Mouse (Mus musculus) ES-Bruce4 (cell line): ENCODE results near the gene Lgmn.

Experiments
- CTCF ChIP-seq: IDR thresholded peaks from one replicate; pipeline ENCODE4 v1.8.1; 2011; ENCODE audit warnings: low read depth, low read length
- EP300 ChIP-seq: IDR thresholded peaks from 2 replicates; pipeline ENCODE4 v1.6.1; 2011; ENCODE audit warnings: low read depth, low read length; ENCODE audit not compliant: insufficient read depth
- POLR2A ChIP-seq: IDR thresholded peaks from one replicate; pipeline ENCODE4 v1.8.1; 2011; ENCODE audit warnings: low read length; ENCODE audit not compliant: insufficient read depth

DNA sequence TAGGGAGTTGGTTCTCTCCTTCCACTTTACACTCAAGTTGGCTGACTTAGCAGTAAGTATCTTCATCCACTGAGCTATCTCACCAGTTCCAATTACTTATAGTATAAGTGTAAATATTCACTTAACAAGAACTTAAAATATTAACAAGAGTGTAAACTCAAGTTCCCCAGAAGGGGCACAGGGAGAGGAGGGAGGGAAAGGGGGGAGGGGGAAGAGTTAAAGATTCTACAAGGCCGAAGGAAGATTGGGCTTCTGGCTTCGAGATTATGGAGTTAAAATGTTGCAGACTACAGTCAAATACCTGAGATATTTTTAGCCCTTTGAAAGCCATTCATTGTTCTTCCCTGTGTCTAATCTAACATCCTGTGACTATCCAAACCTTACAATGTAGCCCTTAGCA lies 15.2 kb downstream of the Lgmn start:
- TF ChIP-seq POLR2A (no peak), CTCF (no peak), EP300 (no peak)
